Mouse (Mus musculus): Measurements from ENCODE around the gene Napsa.

The Napsa gene

GRCm38 (mm10) chr7:44571811-44572210 lies 369 bp upstream of the Napsa start:
- DNase-seq, result peak; percentile 52 to 72

- DNase-seq, result no peak
Measured at GRCm38 (mm10) chr7:44572956-44573484, 840 bp downstream of the Napsa start.

GRCm38 (mm10) chr7:44576333-44576844 lies 4.2 kb downstream of the Napsa start:
- peak in 1 of 2 experiments; percentile 53 for DNase-seq

GRCm38 (mm10) chr7:44581637-44582036 lies 9.5 kb downstream of the Napsa start:
- DNase-seq, result no peak

- no peak for DNase-seq
Measured at GRCm38 (mm10) chr7:44582709-44583108, 10.5 kb downstream of the Napsa start.

GRCm38 (mm10) chr7:44583146-44583545 lies 11.0 kb downstream of the Napsa start:
- no peak for DNase-seq

GRCm38 (mm10) chr7:44584265-44584804 lies 12.2 kb downstream of the Napsa start:
- no peak for DNase-seq

GRCm38 (mm10) chr7:44584921-44585320 lies 12.7 kb downstream of the Napsa start:
- no peak for DNase-seq

- no peak for DNase-seq
Measured at GRCm38 (mm10) chr7:44585606-44586005, 13.4 kb downstream of the Napsa start.

GRCm38 (mm10) chr7:44586518-44586917 lies 14.3 kb downstream of the Napsa start:
- no peak for DNase-seq

- no peak for DNase-seq
Measured at GRCm38 (mm10) chr7:44586930-44587329, 14.8 kb downstream of the Napsa start.

GRCm38 (mm10) chr7:44587676-44588075 lies 15.5 kb downstream of the Napsa start:
- no peak for DNase-seq

- DNase-seq, result no peak
Measured at GRCm38 (mm10) chr7:44588338-44588737, 16.2 kb downstream of the Napsa start.

GRCm38 (mm10) chr7:44589149-44589548 lies 17.0 kb downstream of the Napsa start:
- DNase-seq, result peak; percentile 93

- DNase-seq, result peak; percentile 51 to 59
Measured at GRCm38 (mm10) chr7:44589946-44590345, 17.8 kb downstream of the Napsa start.

GRCm38 (mm10) chr7:44590402-44591347 lies 18.5 kb downstream of the Napsa start, which contains the start of gene Kcnc3:
TSS of gene Kcnc3 (plus strand) at chr7:44590664.
- DNase-seq, result peak; percentile 95 to 98

- DNase-seq, result peak in 1 of 2 experiments; percentile 19
Measured at GRCm38 (mm10) chr7:44591348-44592116, 19.4 kb downstream of the Napsa start.

- DNase-seq, result no peak
Measured at GRCm38 (mm10) chr7:44593051-44593450, 20.9 kb downstream of the Napsa start.

- DNase-seq, result peak; percentile 75 to 88
Measured at GRCm38 (mm10) chr7:44593775-44594174, 21.6 kb downstream of the Napsa start.

- no peak for DNase-seq
Measured at GRCm38 (mm10) chr7:44594291-44594690, 22.1 kb downstream of the Napsa start.

- DNase-seq, result no peak
Measured at GRCm38 (mm10) chr7:44595131-44595561, 23.0 kb downstream of the Napsa start.

GRCm38 (mm10) chr7:44596051-44596450 lies 23.9 kb downstream of the Napsa start:
- no peak for DNase-seq

Measured in kidney, adult 8-10 months (tissue).